Mouse (Mus musculus): Measurements from ENCODE around the gene Cse1l.
A peak's percentile ranks its signal among the peaks of the same experiment; 100 is the strongest.

Gene Cse1l

DNA sequence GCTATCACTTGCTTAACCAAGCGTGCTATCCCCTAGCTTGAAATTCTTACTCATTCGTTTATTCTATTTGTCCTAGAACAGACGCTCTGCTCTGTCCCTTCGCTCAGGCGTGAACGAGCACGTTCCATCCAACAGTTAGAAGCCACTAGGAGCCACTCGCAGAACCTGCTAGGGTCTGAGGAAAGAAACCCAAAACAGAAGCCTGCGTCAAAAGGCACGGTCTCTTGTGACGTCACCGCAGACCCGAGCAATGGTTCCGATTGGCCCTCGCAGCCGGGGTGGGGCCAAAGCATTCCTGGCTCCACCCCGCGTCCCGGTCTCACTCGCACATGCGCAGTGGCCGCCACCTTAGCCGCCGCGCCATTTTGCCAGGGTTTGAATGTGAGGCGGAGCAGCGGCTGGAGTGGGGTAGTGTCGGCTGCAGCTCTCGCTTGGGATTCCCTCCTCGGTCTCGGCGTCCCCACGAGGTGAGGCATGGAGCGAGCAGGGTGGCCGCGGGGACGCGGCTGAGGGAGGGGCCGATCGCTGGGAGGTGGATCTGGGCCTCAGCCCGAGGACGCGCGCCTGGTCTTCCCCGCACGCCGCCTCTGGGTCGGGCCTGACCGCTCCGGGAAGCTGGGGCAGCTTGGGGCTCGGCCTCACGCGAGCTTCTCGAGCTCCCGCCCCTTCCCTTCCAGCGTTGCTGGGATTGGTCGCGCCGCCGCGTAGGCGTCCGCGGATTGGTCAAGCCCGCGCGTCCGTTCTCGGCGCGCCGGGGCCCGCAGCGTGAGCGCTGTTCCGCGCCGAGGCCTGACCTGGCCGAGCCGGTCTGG is at the start of gene Cse1l:
Cse1l (plus strand) TSS at position 330 of the 812 bp plus-strand sequence.
- DNase-seq (ENCODE audit: low read depth, low spot score), result peak; percentile 98

- DNase-seq (ENCODE audit: low read depth, low spot score), result no peak
Observed at GRCm38 (mm10) chr2:166856366-166856765, 49.5 kb upstream of the Cse1l start.

DNA sequence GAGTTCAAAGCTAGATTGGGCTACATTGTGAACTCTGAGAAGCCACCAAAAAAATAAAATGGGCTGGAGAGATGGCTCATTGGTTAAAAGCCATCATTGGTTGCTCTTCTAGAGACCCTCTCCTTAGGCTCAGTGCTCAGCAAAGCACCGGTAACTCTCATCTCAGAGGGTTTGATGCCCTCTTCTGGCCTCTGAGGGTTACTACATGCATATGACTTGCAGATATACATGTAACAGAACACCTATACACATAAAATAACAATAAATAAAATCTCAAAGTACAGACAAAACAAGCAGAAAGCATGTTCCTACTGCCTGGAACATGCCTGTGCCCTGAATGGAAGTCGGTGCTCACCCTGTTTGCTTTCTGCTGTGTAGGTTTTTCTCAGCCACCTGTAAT is 48.7 kb upstream of the Cse1l start:
- peak; percentile 70 for DNase-seq (ENCODE audit: low read depth, low spot score)

DNA sequence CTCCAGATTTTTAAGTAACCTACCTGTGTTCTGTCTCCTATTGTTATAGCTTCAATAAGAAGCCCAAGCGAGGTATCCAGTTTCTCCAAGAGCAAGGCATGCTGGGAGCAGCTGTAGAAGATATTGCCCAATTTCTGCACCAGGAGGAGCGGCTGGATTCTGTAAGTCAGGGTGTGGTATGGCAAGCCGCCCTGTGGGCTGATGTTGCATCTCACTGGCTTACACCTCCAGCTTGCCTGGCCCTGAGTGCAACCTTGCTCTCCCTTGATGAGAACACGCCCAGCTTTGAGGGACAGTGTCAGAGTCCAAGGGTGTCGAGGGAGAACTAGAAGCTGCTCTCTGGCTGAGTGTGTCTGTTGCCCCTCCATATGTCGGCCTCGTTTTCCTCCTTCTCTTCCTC is 46.6 kb upstream of the Cse1l start:
- DNase-seq (ENCODE audit: low read depth, low spot score), result no peak

DNA sequence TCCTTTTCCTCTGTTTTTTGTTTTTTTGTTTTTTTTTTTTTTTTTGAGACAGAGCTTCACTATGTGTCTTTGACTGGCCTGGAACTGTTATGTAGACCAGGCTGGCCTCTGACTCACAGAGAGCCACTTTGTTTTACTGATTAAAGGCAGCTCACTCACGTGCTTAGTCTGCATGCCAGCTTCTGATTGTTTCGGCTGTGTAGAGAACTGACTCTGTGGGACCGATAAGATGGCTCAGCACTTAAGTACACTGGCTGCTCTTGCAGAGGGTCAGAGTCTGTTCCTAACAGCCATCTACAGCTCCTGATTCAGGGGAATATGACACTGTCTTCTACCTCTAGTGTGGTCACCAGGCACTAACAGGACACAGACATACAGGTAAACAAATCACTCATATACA is 43.3 kb upstream of the Cse1l start:
- DNase-seq (ENCODE audit: low read depth, low spot score), result no peak

DNA sequence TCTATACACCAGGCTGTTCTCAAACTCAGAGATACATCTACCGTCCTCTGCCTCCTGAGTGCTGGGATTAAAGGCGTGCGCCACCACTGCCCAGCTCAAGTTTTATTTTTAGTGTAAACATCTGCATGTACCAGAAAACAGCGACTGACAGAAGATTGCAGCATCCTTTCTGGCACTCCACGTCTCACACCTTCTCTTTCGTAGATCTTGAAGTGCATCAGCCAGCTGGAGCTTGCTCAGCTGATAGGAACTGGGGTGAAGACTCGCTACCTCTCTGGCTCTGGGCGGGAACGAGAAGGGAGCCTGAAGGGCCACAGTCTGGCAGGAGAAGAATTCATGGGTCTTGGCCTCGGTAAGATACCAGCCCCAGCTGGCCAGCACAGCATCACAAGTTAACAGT is 40.4 kb upstream of the Cse1l start:
- no peak for DNase-seq (ENCODE audit: low read depth, low spot score)

GRCm38 (mm10) chr2:166870271-166870865 is 35.5 kb upstream of the Cse1l start:
- no peak for DNase-seq (ENCODE audit: low read depth, low spot score)

- DNase-seq (ENCODE audit: low read depth, low spot score), result no peak
Observed at GRCm38 (mm10) chr2:166870899-166871298, 34.9 kb upstream of the Cse1l start.

- peak; percentile 82 for DNase-seq (ENCODE audit: low read depth, low spot score)
Observed at GRCm38 (mm10) chr2:166874675-166875280, 31.1 kb upstream of the Cse1l start.

DNA sequence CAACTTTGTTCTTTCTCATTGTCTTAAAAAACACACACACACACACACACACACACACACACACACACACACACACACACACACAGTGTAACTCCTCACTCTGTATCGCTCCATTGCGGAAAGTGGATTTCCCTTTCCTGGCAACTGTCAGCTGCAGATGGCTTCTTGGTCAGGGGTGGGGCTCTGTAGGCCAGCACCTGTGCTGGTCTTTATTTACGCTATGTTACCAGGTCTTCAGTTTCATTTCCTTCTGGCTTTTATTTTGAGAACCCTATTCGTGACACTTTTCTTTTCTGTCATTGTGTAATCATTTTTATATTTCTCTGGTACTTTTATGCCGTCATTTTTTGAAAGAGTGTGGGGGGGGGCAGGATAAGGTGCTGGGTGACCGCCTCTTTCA is 30.3 kb upstream of the Cse1l start:
- DNase-seq (ENCODE audit: low read depth, low spot score), result peak; percentile 92

DNA sequence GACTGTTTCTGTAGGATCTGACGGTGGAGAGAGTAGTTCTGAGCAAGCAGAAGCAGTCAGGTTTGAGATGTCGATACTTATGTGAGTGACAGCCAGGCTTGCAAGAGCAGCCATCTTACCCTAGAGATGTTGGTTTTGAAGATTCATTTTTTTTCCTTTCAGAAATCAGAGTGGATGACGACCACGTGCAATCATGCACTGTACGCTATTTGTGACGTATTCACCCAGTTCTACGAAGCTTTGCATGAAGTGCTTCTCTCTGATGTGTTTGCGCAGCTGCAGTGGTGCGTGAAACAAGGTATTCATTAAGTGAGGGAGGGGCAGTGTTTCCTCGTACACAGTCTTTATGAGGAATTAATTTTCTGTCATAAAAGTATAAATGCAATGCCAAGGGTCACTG is 29.5 kb upstream of the Cse1l start:
- peak; percentile 83 for DNase-seq (ENCODE audit: low read depth, low spot score)

GRCm38 (mm10) chr2:166885066-166885465 is 20.8 kb upstream of the Cse1l start:
- no peak for DNase-seq (ENCODE audit: low read depth, low spot score)

GRCm38 (mm10) chr2:166885619-166886018 is 20.2 kb upstream of the Cse1l start:
- DNase-seq (ENCODE audit: low read depth, low spot score), result no peak

- no peak for DNase-seq (ENCODE audit: low read depth, low spot score)
Observed at GRCm38 (mm10) chr2:166886231-166886630, 19.6 kb upstream of the Cse1l start.

GRCm38 (mm10) chr2:166887816-166888215 is 18.0 kb upstream of the Cse1l start:
- peak; percentile 55 for DNase-seq (ENCODE audit: low read depth, low spot score)

GRCm38 (mm10) chr2:166891366-166891880 is 14.4 kb upstream of the Cse1l start:
- peak; percentile 34 for DNase-seq (ENCODE audit: low read depth, low spot score)

DNA sequence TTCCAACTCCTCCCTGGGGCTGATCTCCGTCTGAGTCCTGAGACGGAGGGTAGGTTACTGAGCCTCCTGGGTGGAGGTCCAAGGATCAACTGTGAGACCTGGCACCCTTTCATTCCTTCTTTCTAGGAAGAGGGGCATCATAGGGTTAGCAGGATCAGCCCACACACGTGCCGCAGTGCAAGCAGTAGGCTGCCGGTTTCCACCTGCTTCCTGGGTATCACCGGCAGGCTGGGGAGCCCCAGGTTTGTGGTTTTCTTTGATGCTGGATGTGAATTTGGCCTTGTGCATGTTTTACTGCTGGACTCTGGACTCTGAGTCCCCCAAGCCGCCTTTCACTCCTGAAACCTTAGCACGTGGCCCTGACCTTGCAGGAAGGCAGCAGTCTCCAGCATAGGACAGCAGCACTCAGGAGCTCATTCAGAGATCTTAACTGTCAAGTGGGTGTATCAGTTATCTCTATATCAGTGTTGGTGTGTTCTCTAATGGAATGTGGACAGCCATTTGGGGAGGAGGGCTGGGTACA is 13.6 kb upstream of the Cse1l start:
- DNase-seq (ENCODE audit: low read depth, low spot score), result no peak

- no peak for DNase-seq (ENCODE audit: low read depth, low spot score)
Observed at GRCm38 (mm10) chr2:166893036-166893435, 12.8 kb upstream of the Cse1l start.

DNA sequence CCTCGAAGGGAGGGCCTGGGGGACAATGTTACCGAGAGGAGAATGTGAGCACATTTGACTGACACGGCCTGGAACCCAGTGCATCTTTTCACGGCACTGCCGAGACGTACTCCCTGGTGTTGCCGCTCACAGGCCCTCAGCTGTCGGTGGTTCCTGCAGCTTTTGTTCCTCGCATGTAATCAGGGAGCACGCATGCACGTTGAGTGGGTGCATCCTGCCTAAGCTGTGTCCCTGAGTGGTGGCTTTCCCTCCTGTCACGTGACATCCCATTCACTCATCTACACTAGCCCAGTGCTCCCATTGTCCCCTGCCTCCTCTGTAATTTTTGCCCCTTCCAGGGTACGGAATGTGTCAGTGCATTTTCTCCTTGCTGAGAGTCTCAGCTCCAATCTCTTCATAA is 9.5 kb upstream of the Cse1l start:
- no peak for DNase-seq (ENCODE audit: low read depth, low spot score)

DNA sequence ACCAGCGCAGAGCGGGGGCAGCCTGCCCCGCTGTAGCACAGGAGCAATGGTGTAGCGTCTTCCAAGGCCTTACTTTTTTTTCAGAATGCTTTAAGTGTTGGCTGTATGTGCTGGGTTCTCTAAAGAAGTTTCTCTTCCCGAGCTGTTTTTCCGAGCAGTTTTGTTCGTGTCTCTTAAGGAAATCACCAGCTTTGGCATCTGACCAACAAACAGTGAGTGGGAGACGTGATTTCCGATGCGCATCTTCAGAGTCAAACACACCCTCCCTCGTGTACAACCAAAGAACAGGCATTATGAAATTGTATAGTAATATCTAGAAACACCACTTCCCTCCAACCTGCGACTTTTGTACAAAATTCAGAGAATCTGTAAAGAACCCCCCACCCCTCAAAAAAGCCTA is 8.9 kb upstream of the Cse1l start:
- DNase-seq (ENCODE audit: low read depth, low spot score), result no peak

GRCm38 (mm10) chr2:166899161-166899560 is 6.7 kb upstream of the Cse1l start:
- no peak for DNase-seq (ENCODE audit: low read depth, low spot score)

DNA sequence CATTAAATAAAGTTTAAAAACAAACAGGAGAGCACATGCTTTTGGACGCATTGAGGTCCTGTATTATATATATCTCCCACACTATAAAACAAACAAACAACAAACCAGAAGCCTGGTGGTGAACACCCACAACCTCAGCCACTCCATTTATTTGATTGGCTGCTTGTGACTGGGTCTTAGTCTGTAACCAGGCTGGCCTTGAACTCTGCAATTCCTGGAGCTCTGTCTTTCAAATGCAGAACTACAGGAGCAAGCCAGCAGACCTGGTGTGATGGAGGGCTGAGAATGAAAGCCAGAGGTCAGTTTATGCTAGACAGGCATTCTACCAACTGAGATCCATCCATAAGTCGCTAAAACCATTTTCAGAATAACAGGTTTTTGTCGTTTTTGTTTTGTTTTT is 6.1 kb upstream of the Cse1l start:
- DNase-seq (ENCODE audit: low read depth, low spot score), result no peak
